9 mouse cellular contexts compared by ENCODE assay signal in genomic region chr1:155281003-155281793, GRCm38 (mm10). TPM values are rescaled to one million over a fixed set of nuclear protein-coding genes. Genes with fewer than 3 reads are reported as not detected.
DNase-seq lines count a peak whose midpoint lies in the region; ATAC-seq lines count a peak whose summit lies in the region.
"Had no signal": no experiment of that assay in that cellular context is flagged by ENCODE, and none has a peak within 500 bp of the region (broad histone marks: within the 10 kb centered on the region; RNA-seq: fewer than 3 reads in every experiment).

No protein-coding gene starts in this region.

- no peak overlapping the region for H3K9ac ChIP-seq in heart, embryonic 15.5 days
- no peak overlapping the region for H3K9ac ChIP-seq in liver, embryonic 11.5 days (ENCODE audit: low read depth, low read length)

- no peaks in the 10 kb centered on the region for H3K27me3 ChIP-seq in heart, embryonic 15.5 days
- no peaks in the 10 kb centered on the region for H3K27me3 ChIP-seq in liver, embryonic 11.5 days (replicated peaks; ENCODE audit: control insufficient read depth, insufficient read depth, low read length)

- H3K4me2 ChIP-seq in heart, embryonic 15.5 days = no peak overlapping the region
- no peak overlapping the region for H3K4me2 ChIP-seq in liver, embryonic 11.5 days

- DNase-seq in ES-CJ7 (ENCODE audit: low read depth, low spot score) = peak; percentile 87
- DNase-seq in c-Kit-negative CD71-positive TER-119-positive erythroid progenitor cells, embryonic 14.5 days (ENCODE audit: low read depth, low spot score) = peak; percentile 39
- peak; percentile 54 for DNase-seq in fibroblast of lung, adult 2 months (ENCODE audit: low read depth)
- DNase-seq in kidney, postnatal 14 days = peak; percentile 85
- DNase-seq in liver, embryonic 11.5 days (ENCODE audit: low spot score) = peak; percentile 34
- DNase-seq in neural tube, embryonic 10.5 days (ENCODE audit: extremely low spot score, low spot score) = peak; percentile 69
- DNase-seq in telencephalon, adult 2 months (ENCODE audit: low read depth, low spot score) = peak; percentile 79

- H3K9me3 ChIP-seq in heart, embryonic 15.5 days (replicated peaks) = no peaks in the 10 kb centered on the region
- H3K9me3 ChIP-seq in liver, embryonic 11.5 days (ENCODE audit: control insufficient read depth, low read length) = no peaks in the 10 kb centered on the region

- H3K36me3 ChIP-seq in heart, embryonic 15.5 days = peaks cover 9% of the 10 kb centered on the region; the same call in 1 of the 2 replicates
- H3K36me3 ChIP-seq in liver, embryonic 11.5 days (ENCODE audit: control insufficient read depth, insufficient read depth, low read length) = no peaks in the 10 kb centered on the region

- peaks cover 4% of the 10 kb centered on the region; the same call in 1 of the 2 replicates for H3K4me1 ChIP-seq in heart, embryonic 15.5 days (replicated peaks)
- peaks cover 9% of the 10 kb centered on the region for H3K4me1 ChIP-seq in liver, embryonic 11.5 days (replicated peaks; ENCODE audit: control insufficient read depth, insufficient read depth, low read length)

- H3K27ac ChIP-seq in heart, embryonic 15.5 days = no peak overlapping the region
- no peak overlapping the region for H3K27ac ChIP-seq in liver, embryonic 11.5 days (ENCODE audit: low read depth, low read length)

- ATAC-seq in heart, embryonic 15.5 days (replicated peaks; ENCODE audit: insufficient number of reproducible peaks, insufficient read depth, low FRiP score, low read depth) = peak; percentile 82
- ATAC-seq in liver, embryonic 11.5 days (replicated peaks; ENCODE audit: low FRiP score) = peak; percentile 69

- WGBS in heart, embryonic 15.5 days = 54% methylated on average over 18 of the region's 18 CpGs
- 58% methylated on average over 18 of the region's 18 CpGs for WGBS in liver, embryonic 11.5 days

- H3K4me3 ChIP-seq in heart, embryonic 15.5 days = no peak overlapping the region
- no peak overlapping the region for H3K4me3 ChIP-seq in liver, embryonic 11.5 days (ENCODE audit: low read depth, low read length)
- H3K4me3 ChIP-seq: myocyte had no signal

RNA-seq across cellular contexts. Expression of gene BC034090, which starts 37.0 kb away (rescaled TPM):
- polyA plus RNA-seq in heart, embryonic 15.5 days (2015; fragmentation: Nextera tagmentation; extraction: Ambion mirVana) = 8.0 and 9.4 TPM in 2 replicates
- polyA plus RNA-seq in liver, embryonic 11.5 days (2014; fragmentation: Nextera tagmentation; extraction: Ambion mirVana) = 0.86 and 1.8 TPM in 2 replicates

Comparison
In these comparisons a context has a peak if more than half of its experiments do, and no peak if none do; other contexts are left out.
1. DNase-seq: peak in every context shown above with its lines; median percentile 87 in ES-CJ7; 85 in kidney, postnatal 14 days; 79 in telencephalon, adult 2 months; 69 in neural tube, embryonic 10.5 days; 54 in fibroblast of lung, adult 2 months; 39 in c-Kit-negative CD71-positive TER-119-positive erythroid progenitor cells, embryonic 14.5 days; 34 in liver, embryonic 11.5 days.